Mouse (Mus musculus) midbrain, embryonic 13.5 days (tissue): ENCODE results near the gene Zfp488. TPM values are rescaled to one million over a fixed set of nuclear protein-coding genes. Genes with fewer than 3 reads are reported as not detected.

ENCODE experiments used
- ATAC-seq: fragments of 200-750 bp; cut with Nextera tagmentation; 2 replicates; pipeline ENCODE4 v1.8.0; 2017; ENCODE audit warnings: mild to moderate bottlenecking, moderate TSS enrichment, moderate library complexity
- H3K27ac ChIP-seq: fragments of 300-500 bp; sonication (generic); 2 replicates; pipeline ENCODE4 v1.5.1; 2015; ENCODE audit warnings: inconsistent platforms, mild to moderate bottlenecking, moderate library complexity
- H3K27me3 ChIP-seq: fragments of 300-500 bp; sonication (generic); 2 replicates; pipeline ENCODE4 v1.6.1; 2015; ENCODE audit warnings: mild to moderate bottlenecking, inconsistent platforms
- H3K36me3 ChIP-seq: fragments of 300-500 bp; sonication (generic); 2 replicates; pipeline ENCODE4 v1.6.1; 2015; ENCODE audit warnings: mild to moderate bottlenecking, inconsistent platforms
- H3K4me1 ChIP-seq: fragments of 300-500 bp; sonication (generic); replicated peaks from 2 replicates; pipeline ENCODE4 v1.6.1; 2015; ENCODE audit warnings: inconsistent platforms
- H3K4me2 ChIP-seq: fragments of 300-500 bp; sonication (generic); replicated peaks from 2 replicates; pipeline ENCODE4 v1.6.1; 2015; ENCODE audit warnings: moderate library complexity, mild to moderate bottlenecking, inconsistent platforms
- H3K4me3 ChIP-seq: fragments of 300-500 bp; sonication (generic); replicated peaks from 2 replicates; pipeline ENCODE4 v1.5.1; 2015; ENCODE audit warnings: mild to moderate bottlenecking, inconsistent platforms
- H3K9ac ChIP-seq: fragments of 300-500 bp; sonication (generic); replicated peaks from 2 replicates; pipeline ENCODE4 v1.6.1; 2015; ENCODE audit warnings: mild to moderate bottlenecking, inconsistent platforms
- H3K9me3 ChIP-seq: fragments of 300-500 bp; sonication (generic); 2 replicates; pipeline ENCODE4 v1.6.1; 2016; ENCODE audit warnings: mild to moderate bottlenecking, inconsistent platforms
- WGBS: fragments of 180-500 bp; shearing (Covaris S2); methylation state at CpG from one replicate; pipeline ENCODE4 v1.1.7; 2015; 5-methylcytosine and 5-hydroxymethylcytosine counted together
- polyA plus RNA-seq: library from polyadenylated mRNA; unstranded; fragments of >200 nt; fragmentation: Nextera tagmentation; extraction: Ambion mirVana; gene quantifications from 2 replicates; pipeline ENCODE4 v1.2.1, GENCODE M21; 2015

Zfp488 gene
- 0.46 and 0.54 TPM in 2 replicates for polyA plus RNA-seq

- WGBS: 2% methylated on average over 25 of the region's 25 CpGs
- Histone ChIP-seq H3K4me1 (peaks cover 14% of the 10 kb centered on the region), H3K27ac (no peak within 1 kb of the TSS)
These were observed at the start of gene Zfp488 for GRCm38 (mm10) chr14:33978604-33979059. Gene Zfp488, minus strand, starts transcription at chr14:33978764.

GRCm38 (mm10) chr14:34026710-34027109 is 48.1 kb upstream of the Zfp488 start:
- Histone ChIP-seq H3K36me3 (no peaks in the 10 kb centered on the region), H3K9me3 (peaks cover 3% of the 10 kb centered on the region), H3K27ac (no peak overlapping the region), H3K27me3 (no peaks in the 10 kb centered on the region), H3K4me3 (no peak overlapping the region), H3K9ac (no peak overlapping the region), H3K4me2 (no peak overlapping the region), H3K4me1 (no peaks in the 10 kb centered on the region)
- WGBS: 82% methylated on average over 2 of the region's 2 CpGs
- no peak for ATAC-seq

More at GRCm38 (mm10) chr14:33978604-33979059, at the start of gene Zfp488:
- Histone ChIP-seq H3K27me3 (peaks cover 10% of the 10 kb centered on the region; the same call in 1 of the 2 replicates), H3K4me2 (peak within 1 kb of the TSS; percentile 74), H3K9ac (peak within 1 kb of the TSS; percentile 60), H3K4me3 (peak within 1 kb of the TSS; percentile 42), H3K36me3 (no peaks in the 10 kb centered on the region), H3K9me3 (no peaks in the 10 kb centered on the region)
- ATAC-seq: peak; percentile 77

- ATAC-seq: no peak
- no peaks in the 10 kb centered on the region for H3K36me3 ChIP-seq
- no peak overlapping the region for H3K4me2 ChIP-seq
- H3K4me1 ChIP-seq: no peaks in the 10 kb centered on the region
- no peak overlapping the region for H3K4me3 ChIP-seq
- 88% methylated on average over 2 of the region's 2 CpGs for WGBS
- H3K27me3 ChIP-seq: no peaks in the 10 kb centered on the region
- H3K9ac ChIP-seq: no peak overlapping the region
- H3K9me3 ChIP-seq: no peaks in the 10 kb centered on the region
- no peak overlapping the region for H3K27ac ChIP-seq
These were observed 38.4 kb upstream of the Zfp488 start for GRCm38 (mm10) chr14:34016938-34017337.

- Histone ChIP-seq H3K9me3 (no peaks in the 10 kb centered on the region), H3K4me3 (no peak within 1 kb of the TSS), H3K27me3 (no peaks in the 10 kb centered on the region), H3K4me2 (no peak within 1 kb of the TSS), H3K27ac (no peak within 1 kb of the TSS), H3K36me3 (no peaks in the 10 kb centered on the region), H3K9ac (no peak within 1 kb of the TSS), H3K4me1 (no peaks in the 10 kb centered on the region)
- 95% methylated on average over 4 of the region's 4 CpGs for WGBS
- ATAC-seq: no peak
These were observed 37.8 kb upstream of the Zfp488 start, which contains the start of gene Gm5460 for GRCm38 (mm10) chr14:34016381-34016780. Gene Gm5460, plus strand, starts transcription at chr14:34016758.

GRCm38 (mm10) chr14:34015063-34015462 is 36.5 kb upstream of the Zfp488 start, which contains the start of gene Gm30083:
Gene Gm30083, minus strand, starts transcription at chr14:34015182.
- no peak within 1 kb of the TSS for H3K4me2 ChIP-seq
- 91% methylated on average over 3 of the region's 3 CpGs for WGBS
- ATAC-seq: no peak
- H3K9ac ChIP-seq: no peak within 1 kb of the TSS
- no peaks in the 10 kb centered on the region for H3K4me1 ChIP-seq
- H3K27me3 ChIP-seq: no peaks in the 10 kb centered on the region
- no peak within 1 kb of the TSS for H3K27ac ChIP-seq
- H3K4me3 ChIP-seq: no peak within 1 kb of the TSS
- no peaks in the 10 kb centered on the region for H3K9me3 ChIP-seq
- H3K36me3 ChIP-seq: no peaks in the 10 kb centered on the region

- Histone ChIP-seq H3K4me1 (no peaks in the 10 kb centered on the region), H3K9ac (no peak overlapping the region), H3K4me3 (no peak overlapping the region), H3K9me3 (no peaks in the 10 kb centered on the region), H3K4me2 (no peak overlapping the region), H3K27ac (no peak overlapping the region), H3K36me3 (no peaks in the 10 kb centered on the region), H3K27me3 (no peaks in the 10 kb centered on the region)
- no peak for ATAC-seq
- 89% methylated on average over 5 of the region's 5 CpGs for WGBS
These were observed 23.8 kb upstream of the Zfp488 start for GRCm38 (mm10) chr14:34002358-34002757.

- H3K4me3 ChIP-seq: no peak overlapping the region
- no peak overlapping the region for H3K4me2 ChIP-seq
- no peaks in the 10 kb centered on the region for H3K4me1 ChIP-seq
- no peak overlapping the region for H3K9ac ChIP-seq
- H3K27me3 ChIP-seq: no peaks in the 10 kb centered on the region
- ATAC-seq: no peak
- H3K9me3 ChIP-seq: no peaks in the 10 kb centered on the region
- no peaks in the 10 kb centered on the region for H3K36me3 ChIP-seq
- no peak overlapping the region for H3K27ac ChIP-seq
These were observed 22.9 kb upstream of the Zfp488 start for GRCm38 (mm10) chr14:34001445-34001844.

GRCm38 (mm10) chr14:34000076-34000475 is 21.5 kb upstream of the Zfp488 start:
- Histone ChIP-seq H3K4me3 (no peak overlapping the region), H3K9ac (no peak overlapping the region), H3K27ac (no peak overlapping the region), H3K4me2 (no peak overlapping the region), H3K36me3 (no peaks in the 10 kb centered on the region), H3K4me1 (no peaks in the 10 kb centered on the region), H3K9me3 (no peaks in the 10 kb centered on the region), H3K27me3 (no peaks in the 10 kb centered on the region)
- ATAC-seq: no peak

GRCm38 (mm10) chr14:33997427-33997826 is 18.9 kb upstream of the Zfp488 start:
- ATAC-seq: no peak
- H3K27me3 ChIP-seq: no peaks in the 10 kb centered on the region

GRCm38 (mm10) chr14:33993521-33994289 is 15.1 kb upstream of the Zfp488 start:
- H3K4me1 ChIP-seq: no peaks in the 10 kb centered on the region
- no peak overlapping the region for H3K4me2 ChIP-seq
- H3K9ac ChIP-seq: no peak overlapping the region
- H3K27me3 ChIP-seq: no peaks in the 10 kb centered on the region
- no peaks in the 10 kb centered on the region for H3K9me3 ChIP-seq
- ATAC-seq: no peak
- H3K4me3 ChIP-seq: no peak overlapping the region
- WGBS: 92% methylated on average over 6 of the region's 6 CpGs
- no peak overlapping the region for H3K27ac ChIP-seq
- no peaks in the 10 kb centered on the region for H3K36me3 ChIP-seq

More at GRCm38 (mm10) chr14:33997427-33997826, 18.9 kb upstream of the Zfp488 start:
- Histone ChIP-seq H3K9me3 (no peaks in the 10 kb centered on the region), H3K36me3 (no peaks in the 10 kb centered on the region), H3K4me2 (no peak overlapping the region), H3K27ac (no peak overlapping the region), H3K9ac (no peak overlapping the region), H3K4me1 (no peaks in the 10 kb centered on the region), H3K4me3 (no peak overlapping the region)
- WGBS: 79% methylated on average over 6 of the region's 6 CpGs

GRCm38 (mm10) chr14:33993051-33993450 is 14.5 kb upstream of the Zfp488 start:
- Histone ChIP-seq H3K36me3 (no peaks in the 10 kb centered on the region), H3K9ac (no peak overlapping the region), H3K4me1 (no peaks in the 10 kb centered on the region), H3K9me3 (no peaks in the 10 kb centered on the region), H3K27ac (no peak overlapping the region), H3K4me2 (no peak overlapping the region), H3K4me3 (no peak overlapping the region), H3K27me3 (no peaks in the 10 kb centered on the region)
- WGBS: 95% methylated on average over 9 of the region's 9 CpGs
- no peak for ATAC-seq

GRCm38 (mm10) chr14:33991971-33992370 is 13.4 kb upstream of the Zfp488 start:
- no peak for ATAC-seq
- H3K4me3 ChIP-seq: no peak overlapping the region
- H3K4me1 ChIP-seq: no peaks in the 10 kb centered on the region
- no peaks in the 10 kb centered on the region for H3K36me3 ChIP-seq
- 82% methylated on average over 4 of the region's 4 CpGs for WGBS
- H3K9ac ChIP-seq: no peak overlapping the region
- H3K27ac ChIP-seq: no peak overlapping the region
- H3K27me3 ChIP-seq: no peaks in the 10 kb centered on the region
- no peak overlapping the region for H3K4me2 ChIP-seq
- no peaks in the 10 kb centered on the region for H3K9me3 ChIP-seq
